16 mouse cellular contexts compared by ENCODE assay signal in the genomic region with DNA sequence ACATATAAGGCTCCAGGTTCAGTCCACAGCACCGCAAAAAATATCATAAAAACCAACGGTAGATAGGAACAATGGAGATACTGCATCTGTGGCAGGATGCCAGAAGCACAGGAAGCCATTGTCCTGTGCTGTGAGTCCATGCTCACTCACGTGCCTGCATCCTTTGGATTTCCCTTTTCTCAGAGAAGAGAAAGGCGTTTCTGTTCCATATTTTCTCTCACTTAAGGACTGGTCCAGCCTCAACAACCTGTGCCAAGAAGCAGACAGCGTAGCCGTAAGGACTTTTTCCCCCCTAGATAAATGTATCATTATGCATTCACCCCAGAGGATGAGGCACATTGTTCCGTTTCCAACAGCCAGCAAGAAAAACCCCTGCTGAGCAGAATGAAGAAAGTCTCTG.
"Had no signal": no experiment of that assay in that cellular context is flagged by ENCODE, and none has a peak within 500 bp of the region (broad histone marks: within the 10 kb centered on the region; RNA-seq: fewer than 3 reads in every experiment).

No protein-coding gene starts in this region.

- H3K27me3 ChIP-seq: kidney, embryonic 15.5 days; limb, embryonic 13.5 days; liver, embryonic 13.5 days had no signal

- H3K9me3 ChIP-seq: kidney, embryonic 15.5 days; limb, embryonic 13.5 days; liver, embryonic 13.5 days had no signal

- H3K36me3 ChIP-seq: kidney, embryonic 15.5 days; limb, embryonic 13.5 days; liver, embryonic 13.5 days had no signal

- H3K4me3 ChIP-seq: kidney, embryonic 15.5 days; left cerebral cortex, adult 2 months; limb, embryonic 13.5 days; liver, embryonic 13.5 days had no signal

- H3K4me1 ChIP-seq: liver, embryonic 13.5 days had no signal

- DNase-seq: kidney, adult 2 months; kidney, postnatal 10 days; layer of hippocampus, postnatal 36 days; liver, embryonic 13.5 days; lung, adult 2 months; lung, postnatal 14 days; lung, postnatal 4 days; midbrain, embryonic 14.5 days; right cerebral cortex, postnatal 25 days; spleen, adult 18-20 months; thymus, adult 18-20 months; thymus, postnatal 36 days had no signal

- H3K27ac ChIP-seq: kidney, embryonic 15.5 days; left cerebral cortex, adult 2 months; limb, embryonic 13.5 days; liver, embryonic 13.5 days had no signal

- H3K4me2 ChIP-seq: kidney, embryonic 15.5 days; limb, embryonic 13.5 days; liver, embryonic 13.5 days; midbrain, embryonic 11.5 days had no signal

- H3K9ac ChIP-seq: kidney, embryonic 15.5 days; limb, embryonic 13.5 days; liver, embryonic 13.5 days had no signal
